Mouse (Mus musculus): ENCODE measurements around the gene Fbxw14. TPM values are rescaled to one million over a fixed set of nuclear protein-coding genes. Genes with fewer than 3 reads are reported as not detected.
"Not testable (repeated sequence)": the region's sequence is repeated elsewhere in the genome, so short reads cannot be mapped to it uniquely, and the experiment has no call there.

Gene Fbxw14
- polyA plus RNA-seq (2012; fragmentation: generic; extraction: Trizol), result not detected
- long read RNA-seq, experiment 1, result 0 reads
- long read RNA-seq, experiment 2, result 0 reads

- not testable (repeated sequence) for H3K79me2 ChIP-seq (ENCODE audit: control insufficient read depth, insufficient read depth); H3K4me3 ChIP-seq (ENCODE audit: insufficient read depth, poor library complexity, severe bottlenecking); H3K79me3 ChIP-seq (ENCODE audit: low read depth); H3K27me3 ChIP-seq (ENCODE audit: control insufficient read depth, insufficient read depth, insufficient read length); H3K36me3 ChIP-seq (ENCODE audit: control insufficient read depth, insufficient read depth); H3ac ChIP-seq (ENCODE audit: control insufficient read depth, insufficient read length, low read depth)
These were observed at the start of gene Fbxw14 for GRCm38 (mm10) chr9:109287576-109287975. Gene Fbxw14 (minus strand): TSS chr9:109287676.

DNA sequence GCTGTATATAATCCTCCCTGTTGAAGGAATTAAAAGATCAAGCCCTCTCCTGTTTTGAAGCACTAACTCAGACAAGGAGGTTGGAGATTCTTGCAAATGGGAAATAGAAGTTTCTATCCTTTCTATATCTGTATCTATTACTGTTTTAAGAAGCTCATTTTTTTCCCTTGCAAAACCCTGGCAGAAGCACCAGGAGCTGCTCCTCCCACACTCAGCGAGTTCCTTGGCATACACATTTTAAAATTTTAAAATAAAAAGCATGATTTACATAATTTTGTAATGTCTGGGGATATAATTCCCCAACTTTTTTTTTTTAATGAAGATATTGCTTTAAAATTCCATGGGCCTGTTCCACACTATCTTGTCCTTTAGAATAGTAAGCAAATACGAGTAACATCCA lies 24.4 kb downstream of the Fbxw14 start:
- no peaks in the 10 kb centered on the region for H3K79me2 ChIP-seq (ENCODE audit: control insufficient read depth, insufficient read depth)
- no peaks in the 10 kb centered on the region for H3K36me3 ChIP-seq (ENCODE audit: control insufficient read depth, insufficient read depth)
- H3K79me3 ChIP-seq (ENCODE audit: low read depth), result no peaks in the 10 kb centered on the region

GRCm38 (mm10) chr9:109234654-109235053 lies 52.8 kb downstream of the Fbxw14 start, which contains the start of gene Fbxw20:
Gene Fbxw20 (minus strand): TSS chr9:109234754.
- H3K79me2 ChIP-seq (ENCODE audit: control insufficient read depth, insufficient read depth), result no peaks in the 10 kb centered on the region
- no peaks in the 10 kb centered on the region for H3K27me3 ChIP-seq (ENCODE audit: control insufficient read depth, insufficient read depth, insufficient read length)
- no peak within 1 kb of the TSS for H3ac ChIP-seq (ENCODE audit: control insufficient read depth, insufficient read length, low read depth)
- H3K79me3 ChIP-seq (ENCODE audit: low read depth), result no peaks in the 10 kb centered on the region
- no peak for TF ChIP-seq MYOG (IDR thresholded peaks at IDR 0.05; ENCODE audit: control insufficient read depth, extremely low read depth, insufficient read length)
- no peak for TF ChIP-seq CTCF (IDR thresholded peaks at IDR 0.05; ENCODE audit: control insufficient read depth, insufficient read depth, insufficient read length)
- no peak for TF ChIP-seq MAX (IDR thresholded peaks at IDR 0.05)
- no peak for TF ChIP-seq USF1 (IDR thresholded peaks at IDR 0.05; ENCODE audit: low read depth)
- TF ChIP-seq FOSL1 (IDR thresholded peaks at IDR 0.05; ENCODE audit: insufficient read depth, low read length, poor library complexity, severe bottlenecking), result no peak
- TF ChIP-seq CEBPB (IDR thresholded peaks at IDR 0.05; ENCODE audit: low read depth), result no peak
- TF ChIP-seq MYOD1 (IDR thresholded peaks at IDR 0.05; ENCODE audit: control insufficient read depth, insufficient read length, low read depth), result no peak
- no peaks in the 10 kb centered on the region for H3K36me3 ChIP-seq (ENCODE audit: control insufficient read depth, insufficient read depth)
- H3K4me3 ChIP-seq (ENCODE audit: insufficient read depth, poor library complexity, severe bottlenecking), result no peak within 1 kb of the TSS

More for the DNA sequence above, 24.4 kb downstream of the Fbxw14 start:
- no peak for TF ChIP-seq MYOG (IDR thresholded peaks at IDR 0.05; ENCODE audit: control insufficient read depth, extremely low read depth, insufficient read length)
- no peak for TF ChIP-seq MAX (IDR thresholded peaks at IDR 0.05)
- no peak for TF ChIP-seq MYOD1 (IDR thresholded peaks at IDR 0.05; ENCODE audit: control insufficient read depth, insufficient read length, low read depth)
- no peak for TF ChIP-seq FOSL1 (IDR thresholded peaks at IDR 0.05; ENCODE audit: insufficient read depth, low read length, poor library complexity, severe bottlenecking)
- Histone ChIP-seq H3K27me3 (ENCODE audit: control insufficient read depth, insufficient read depth, insufficient read length) (no peaks in the 10 kb centered on the region), H3ac (ENCODE audit: control insufficient read depth, insufficient read length, low read depth) (no peak overlapping the region), H3K4me3 (ENCODE audit: insufficient read depth, poor library complexity, severe bottlenecking) (no peak overlapping the region)

Other genes with a start within 250 kb of the Fbxw14 start
- gene Shisa5, start 249.1 kb downstream of the Fbxw14 start, polyA plus RNA-seq (2012; fragmentation: generic; extraction: Trizol), result 86.4 TPM
- gene Trex1, start 227.9 kb downstream of the Fbxw14 start, polyA plus RNA-seq (2012; fragmentation: generic; extraction: Trizol), result 12.7 TPM
- gene Atrip, start 213.6 kb downstream of the Fbxw14 start, polyA plus RNA-seq (2012; fragmentation: generic; extraction: Trizol), result 11.4 TPM
- gene Ccdc51, start 205.2 kb downstream of the Fbxw14 start, polyA plus RNA-seq (2012; fragmentation: generic; extraction: Trizol), result 12.4 TPM
- 294 TPM for gene Tma7, start 205.1 kb downstream of the Fbxw14 start, polyA plus RNA-seq (2012; fragmentation: generic; extraction: Trizol)
- 9.1 TPM for gene Plxnb1, start 192.3 kb downstream of the Fbxw14 start, polyA plus RNA-seq (2012; fragmentation: generic; extraction: Trizol)
- gene Fbxw21, start 125.6 kb downstream of the Fbxw14 start, polyA plus RNA-seq (2012; fragmentation: generic; extraction: Trizol), result not detected
- gene Fbxw13, start 91.7 kb downstream of the Fbxw14 start, polyA plus RNA-seq (2012; fragmentation: generic; extraction: Trizol), result not detected
- gene Fbxw20, start 52.9 kb downstream of the Fbxw14 start, polyA plus RNA-seq (2012; fragmentation: generic; extraction: Trizol), result not detected
- gene Fbxw28, start 52.0 kb upstream of the Fbxw14 start, polyA plus RNA-seq (2012; fragmentation: generic; extraction: Trizol), result not detected
- gene Fbxw22, start 116.6 kb upstream of the Fbxw14 start, polyA plus RNA-seq (2012; fragmentation: generic; extraction: Trizol), result not detected
- not detected for gene Fbxw16, start 161.5 kb upstream of the Fbxw14 start, polyA plus RNA-seq (2012; fragmentation: generic; extraction: Trizol)
- gene Fbxw19, start 208.2 kb upstream of the Fbxw14 start, polyA plus RNA-seq (2012; fragmentation: generic; extraction: Trizol), result not detected

Measured in C2C12 (cell line).